Mouse (Mus musculus): ENCODE measurements around the gene Fmnl3. TPM values are rescaled to one million over a fixed set of nuclear protein-coding genes. Genes with fewer than 3 reads are reported as not detected.

Fmnl3 gene
- total and polyA plus RNA-seq, 2 experiments from 2014 or later = 8.2 to 15.2 TPM

DNA sequence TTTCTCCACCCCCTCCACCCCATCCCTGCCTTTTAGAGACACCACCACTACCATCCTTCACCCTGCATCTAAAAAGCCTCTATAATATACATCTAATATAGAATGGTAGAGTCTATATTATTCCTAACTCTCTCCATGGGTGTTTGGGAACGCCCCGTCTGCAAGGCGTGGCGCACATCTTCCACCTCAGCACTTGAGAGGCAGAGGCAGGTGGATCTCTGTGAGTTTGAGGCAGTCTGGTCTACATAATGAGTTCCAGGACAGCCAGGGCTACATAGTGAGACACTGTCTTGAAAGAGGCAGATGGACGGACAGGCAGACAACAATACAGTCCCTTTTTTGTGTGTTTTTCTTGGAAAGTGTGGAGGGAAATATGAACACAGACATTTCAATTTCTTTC lies 4.8 kb upstream of the Fmnl3 start:
- ATAC-seq (no peak), DNase-seq (ENCODE audit: low spot score) (no peak)
- Histone ChIP-seq H3K27ac (no peak overlapping the region), H3K4me2 (ENCODE audit: low read depth, low read length) (no peak overlapping the region), H3K36me3 (ENCODE audit: insufficient read depth, low read length) (no peaks in the 10 kb centered on the region), H3K9ac (replicated peaks; ENCODE audit: low read length) (no peak overlapping the region), H3K4me3 (ENCODE audit: low read length) (no peak overlapping the region), H3K9me3 (ENCODE audit: low read length) (0 out of 2 replicates have a peak, but pooled peaks cover 3% of the 10 kb centered on the region), H3K27me3 (ENCODE audit: insufficient read depth, low read length) (no peaks in the 10 kb centered on the region), H3K4me1 (ENCODE audit: insufficient read depth, low read length) (no peaks in the 10 kb centered on the region)
- TF ChIP-seq CTCF (IDR thresholded peaks at IDR 0.05; ENCODE audit: low read depth) = no peak
- 92% methylated on average over 5 of the region's 5 CpGs for WGBS

DNA sequence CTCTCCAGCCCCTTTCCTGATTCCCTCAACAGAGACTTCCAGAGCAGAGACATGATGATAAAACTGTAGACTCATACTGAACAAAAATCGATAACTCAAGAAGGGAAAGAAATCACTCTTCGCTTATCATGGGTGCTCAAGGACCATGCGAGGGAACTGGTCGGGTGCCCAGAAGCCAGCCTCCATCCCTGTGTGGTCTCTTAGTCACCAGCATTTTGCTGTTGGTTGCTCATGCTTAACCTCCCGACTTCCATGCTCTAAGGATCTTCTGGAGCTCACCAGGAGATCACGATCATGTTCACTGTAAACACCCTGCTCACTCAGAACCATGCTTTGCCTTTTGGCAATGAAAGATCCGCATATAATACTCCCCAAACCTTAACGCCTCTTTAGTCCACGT lies 2.5 kb upstream of the Fmnl3 start:
- 0 out of 2 replicates have a peak, but pooled peaks cover 11% of the 10 kb centered on the region for H3K4me1 ChIP-seq (ENCODE audit: insufficient read depth, low read length)
- DNase-seq (ENCODE audit: low spot score) (no peak), ATAC-seq (no peak)
- no peak overlapping the region for H3K4me2 ChIP-seq (ENCODE audit: low read depth, low read length)
- no peaks in the 10 kb centered on the region for H3K36me3 ChIP-seq (ENCODE audit: insufficient read depth, low read length)
- no peaks in the 10 kb centered on the region for H3K9me3 ChIP-seq (ENCODE audit: low read length)
- no peak for TF ChIP-seq CTCF (IDR thresholded peaks at IDR 0.05; ENCODE audit: low read depth)
- no peak overlapping the region for H3K9ac ChIP-seq (replicated peaks; ENCODE audit: low read length)
- WGBS = 83% methylated on average over 9 of the region's 9 CpGs
- no peak overlapping the region for H3K27ac ChIP-seq
- H3K27me3 ChIP-seq (ENCODE audit: insufficient read depth, low read length) = no peaks in the 10 kb centered on the region
- no peak overlapping the region for H3K4me3 ChIP-seq (ENCODE audit: low read length)

DNA sequence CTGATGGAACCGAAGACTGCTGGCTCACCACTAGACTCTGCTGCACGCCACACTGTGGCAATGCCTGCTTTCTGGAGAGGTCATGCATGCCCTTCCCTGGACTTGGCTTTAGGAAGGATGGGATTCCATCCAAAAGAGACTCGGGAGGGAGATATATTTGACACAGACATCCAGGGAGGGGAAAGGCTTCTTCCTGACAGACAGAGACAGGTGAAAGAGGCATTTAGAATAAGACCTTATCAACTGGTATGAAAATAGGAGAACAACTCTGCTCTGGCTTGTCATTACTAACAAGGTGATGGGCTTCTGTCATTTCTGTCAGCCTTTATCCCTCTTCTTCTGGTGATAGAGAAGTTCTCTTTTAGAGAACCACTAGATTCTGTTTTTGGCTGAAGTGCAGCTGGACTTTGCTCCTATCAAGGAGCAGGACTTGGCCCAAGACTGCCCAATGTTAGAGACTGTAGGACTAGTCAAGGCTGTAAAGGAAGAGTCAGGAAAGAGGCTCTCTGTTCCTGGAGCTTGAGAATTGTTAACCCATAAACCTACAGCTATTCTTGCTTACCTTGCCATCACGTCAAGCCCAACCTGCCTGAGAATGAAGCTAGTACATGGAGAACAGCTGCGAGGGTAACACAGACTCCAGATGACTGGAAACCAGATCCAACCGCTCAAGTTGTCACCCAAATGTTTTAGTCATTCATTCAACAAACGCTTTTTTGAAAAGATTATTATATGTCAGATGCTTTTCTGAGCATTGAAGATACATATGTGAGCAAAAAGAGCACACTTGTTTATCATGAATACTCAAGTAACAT lies 1.5 kb upstream of the Fmnl3 start:
- WGBS = 86% methylated on average over 7 of the region's 7 CpGs
- H3K4me2 ChIP-seq (ENCODE audit: low read depth, low read length) = no peak overlapping the region
- ATAC-seq = no peak
- H3K27me3 ChIP-seq (ENCODE audit: insufficient read depth, low read length) = no peaks in the 10 kb centered on the region
- H3K27ac ChIP-seq = no peak overlapping the region
- no peak overlapping the region for H3K4me3 ChIP-seq (ENCODE audit: low read length)
- no peaks in the 10 kb centered on the region for H3K9me3 ChIP-seq (ENCODE audit: low read length)
- H3K4me1 ChIP-seq (ENCODE audit: insufficient read depth, low read length) = 0 out of 2 replicates have a peak, but pooled peaks cover 11% of the 10 kb centered on the region
- no peak for TF ChIP-seq CTCF (IDR thresholded peaks at IDR 0.05; ENCODE audit: low read depth)
- no peak overlapping the region for H3K9ac ChIP-seq (replicated peaks; ENCODE audit: low read length)
- H3K36me3 ChIP-seq (ENCODE audit: insufficient read depth, low read length) = no peaks in the 10 kb centered on the region
- DNase-seq (ENCODE audit: low spot score) = no peak

DNA sequence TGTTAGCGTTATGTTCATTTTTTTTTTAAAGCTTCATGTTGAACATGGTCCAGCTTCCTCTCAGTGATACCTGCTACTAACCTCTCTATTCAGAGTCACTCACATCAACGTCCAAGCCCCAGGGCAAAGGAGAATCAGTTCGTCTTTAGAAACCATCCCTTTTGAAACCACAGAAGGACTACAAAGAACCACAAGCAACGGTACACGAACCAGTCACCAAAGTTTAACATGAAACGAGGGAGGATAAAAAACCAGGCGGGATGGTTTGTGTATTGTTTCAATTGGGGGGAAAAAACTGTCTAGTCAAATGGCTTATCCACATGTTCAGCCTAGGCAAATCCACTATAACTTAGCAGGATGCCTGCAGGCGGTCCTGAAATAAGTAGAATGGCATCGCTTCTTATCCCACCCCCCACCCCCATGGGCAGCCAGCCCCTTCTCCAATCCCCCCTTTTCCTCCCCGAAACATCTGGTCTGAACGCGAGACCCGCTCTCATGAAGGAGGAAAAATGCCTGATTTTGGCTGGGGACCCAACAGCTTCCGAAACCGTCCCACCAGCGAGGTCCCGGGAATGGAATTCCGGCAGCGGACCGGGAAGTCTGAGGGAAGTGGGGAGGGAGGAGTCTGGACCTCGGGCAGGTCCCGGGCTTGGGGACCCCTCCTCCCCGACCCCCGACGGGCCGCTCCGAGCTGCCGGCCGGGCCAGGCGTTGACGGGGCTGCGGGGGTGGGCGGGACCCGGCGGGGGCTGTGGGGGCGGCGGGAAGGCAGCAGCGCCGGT lies 701 bp downstream of the Fmnl3 start:
- no peak for TF ChIP-seq CTCF (IDR thresholded peaks at IDR 0.05; ENCODE audit: low read depth)
- Histone ChIP-seq H3K4me1 (ENCODE audit: insufficient read depth, low read length) (0 out of 2 replicates have a peak, but pooled peaks cover 11% of the 10 kb centered on the region), H3K36me3 (ENCODE audit: insufficient read depth, low read length) (no peaks in the 10 kb centered on the region), H3K4me2 (ENCODE audit: low read depth, low read length) (peak overlapping the region; percentile 82), H3K4me3 (ENCODE audit: low read length) (peak overlapping the region; percentile 88), H3K9me3 (ENCODE audit: low read length) (no peaks in the 10 kb centered on the region), H3K27ac (peak overlapping the region; percentile 87), H3K9ac (replicated peaks; ENCODE audit: low read length) (peak overlapping the region; percentile 89), H3K27me3 (ENCODE audit: insufficient read depth, low read length) (no peaks in the 10 kb centered on the region)
- 3% methylated on average over 35 of the region's 39 CpGs for WGBS
- ATAC-seq (no peak), DNase-seq (ENCODE audit: low spot score) (no peak)

DNA sequence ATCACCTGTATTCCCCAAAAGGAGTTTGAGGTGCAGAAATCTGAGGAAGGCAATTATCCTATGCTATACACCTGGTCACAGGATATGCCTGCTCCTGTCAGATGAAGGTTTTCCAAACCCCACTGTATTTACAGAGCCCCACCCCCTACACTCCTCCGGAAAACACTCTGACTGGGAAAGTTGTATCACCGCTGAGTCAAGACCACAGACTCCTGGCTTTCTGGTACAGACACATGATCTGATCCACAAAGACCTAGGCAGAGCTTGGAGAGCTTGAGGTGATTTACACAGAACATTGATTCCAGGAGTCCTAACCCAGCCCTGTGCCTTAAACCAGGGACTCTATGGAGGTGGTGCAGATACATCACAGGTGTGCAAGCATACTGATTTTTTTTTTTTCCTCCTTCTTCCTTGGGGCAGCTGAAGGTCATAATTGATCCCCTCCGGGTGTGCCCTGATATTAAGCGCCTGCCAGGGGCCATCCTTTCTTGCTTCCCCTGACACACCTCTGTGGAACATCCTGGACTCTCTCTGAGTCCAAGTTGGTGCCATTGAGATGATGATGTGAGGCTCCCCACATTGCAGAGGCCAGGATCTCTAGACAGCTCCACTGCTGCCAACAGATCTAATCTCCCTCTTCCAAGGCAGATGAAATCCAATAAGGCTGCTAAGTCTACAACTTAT lies 1.6 kb downstream of the Fmnl3 start:
- H3K9ac ChIP-seq (replicated peaks; ENCODE audit: low read length) = no peak overlapping the region
- H3K4me1 ChIP-seq (ENCODE audit: insufficient read depth, low read length) = 0 out of 2 replicates have a peak, but pooled peaks cover 11% of the 10 kb centered on the region
- ATAC-seq (no peak), DNase-seq (ENCODE audit: low spot score) (no peak)
- no peak for TF ChIP-seq CTCF (IDR thresholded peaks at IDR 0.05; ENCODE audit: low read depth)
- no peaks in the 10 kb centered on the region for H3K36me3 ChIP-seq (ENCODE audit: insufficient read depth, low read length)
- no peaks in the 10 kb centered on the region for H3K27me3 ChIP-seq (ENCODE audit: insufficient read depth, low read length)
- H3K4me3 ChIP-seq (ENCODE audit: low read length) = peak overlapping the region; percentile 88
- WGBS = 68% methylated on average over 4 of the region's 4 CpGs
- H3K9me3 ChIP-seq (ENCODE audit: low read length) = no peaks in the 10 kb centered on the region
- H3K4me2 ChIP-seq (ENCODE audit: low read depth, low read length) = peak overlapping the region; percentile 82
- no peak overlapping the region for H3K27ac ChIP-seq

DNA sequence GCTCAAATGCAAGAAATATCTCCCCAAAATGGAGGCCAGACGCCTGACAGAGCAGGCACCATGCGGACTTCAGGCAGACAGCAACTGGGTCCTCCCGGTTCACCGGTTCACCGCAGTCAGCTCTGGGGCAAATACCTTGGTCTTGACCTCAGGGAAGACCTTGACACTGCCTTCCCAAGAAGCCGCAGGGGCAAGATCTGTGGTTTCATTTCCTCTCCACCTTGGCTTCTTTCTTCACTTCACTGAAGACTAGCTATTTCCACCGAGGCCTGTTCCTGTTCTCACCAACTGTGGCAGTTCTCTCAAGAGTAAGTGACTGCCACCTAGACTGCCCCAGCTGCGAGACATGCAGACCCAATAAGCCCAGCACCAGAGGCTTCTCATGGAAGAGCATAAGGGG lies 5.4 kb downstream of the Fmnl3 start:
- H3K27me3 ChIP-seq (ENCODE audit: insufficient read depth, low read length) = no peaks in the 10 kb centered on the region
- no peak overlapping the region for H3K27ac ChIP-seq
- H3K4me1 ChIP-seq (ENCODE audit: insufficient read depth, low read length) = 0 out of 2 replicates have a peak, but pooled peaks cover 11% of the 10 kb centered on the region
- no peak for ATAC-seq
- WGBS = 67% methylated on average over 8 of the region's 8 CpGs
- no peak for DNase-seq (ENCODE audit: low spot score)
- H3K36me3 ChIP-seq (ENCODE audit: insufficient read depth, low read length) = no peaks in the 10 kb centered on the region
- H3K4me2 ChIP-seq (ENCODE audit: low read depth, low read length) = no peak overlapping the region
- no peaks in the 10 kb centered on the region for H3K9me3 ChIP-seq (ENCODE audit: low read length)
- no peak overlapping the region for H3K4me3 ChIP-seq (ENCODE audit: low read length)
- H3K9ac ChIP-seq (replicated peaks; ENCODE audit: low read length) = no peak overlapping the region
- TF ChIP-seq CTCF (IDR thresholded peaks at IDR 0.05; ENCODE audit: low read depth) = no peak

All from hindbrain, postnatal 0 days (tissue).